Mouse (Mus musculus): Measurements from ENCODE around the gene Chd2. TPM values are rescaled to one million over a fixed set of nuclear protein-coding genes. Genes with fewer than 3 reads are reported as not detected.

Chd2 gene
- polyA plus RNA-seq, 2 experiments = 55.6 to 56.5 TPM

GRCm38 (mm10) chr7:73517432-73518054 lies 24.1 kb downstream of the Chd2 start:
- H3K4me3 ChIP-seq (replicated peaks; ENCODE audit: low read length) = no peak overlapping the region
- no peak for ATAC-seq (ENCODE audit: low FRiP score, low read depth)
- H3K9ac ChIP-seq (ENCODE audit: low read depth, low read length, severe bottlenecking) = no peak overlapping the region
- H3K27me3 ChIP-seq (ENCODE audit: control insufficient read depth, insufficient read depth, low read length) = no peaks in the 10 kb centered on the region
- peaks cover 80% of the 10 kb centered on the region for H3K36me3 ChIP-seq (ENCODE audit: control insufficient read depth, insufficient read depth, low read length)
- no peaks in the 10 kb centered on the region for H3K9me3 ChIP-seq (ENCODE audit: control insufficient read depth, low read length)
- DNase-seq (ENCODE audit: low spot score) = no peak
- no peak for TF ChIP-seq POLR2A (IDR thresholded peaks at IDR 0.05; ENCODE audit: borderline replicate concordance, extremely low read depth, insufficient read depth, insufficient read length)
- 60% methylated on average over 1 of the region's 1 CpGs for WGBS
- H3K4me2 ChIP-seq (replicated peaks; ENCODE audit: low read depth, low read length, severe bottlenecking) = no peak overlapping the region
- H3K4me1 ChIP-seq (ENCODE audit: control insufficient read depth, insufficient read depth, low read length) = peaks cover 3% of the 10 kb centered on the region; the same call in 1 of the 2 replicates
- H3K27ac ChIP-seq (replicated peaks; ENCODE audit: low read depth, low read length) = no peak overlapping the region

GRCm38 (mm10) chr7:73516820-73517219 lies 24.8 kb downstream of the Chd2 start:
- DNase-seq (ENCODE audit: low spot score) = no peak
- TF ChIP-seq POLR2A (IDR thresholded peaks at IDR 0.05; ENCODE audit: borderline replicate concordance, extremely low read depth, insufficient read depth, insufficient read length) = no peak
- Histone ChIP-seq H3K36me3 (ENCODE audit: control insufficient read depth, insufficient read depth, low read length) (peaks cover 80% of the 10 kb centered on the region), H3K27ac (replicated peaks; ENCODE audit: low read depth, low read length) (no peak overlapping the region), H3K27me3 (ENCODE audit: control insufficient read depth, insufficient read depth, low read length) (no peaks in the 10 kb centered on the region), H3K4me3 (replicated peaks; ENCODE audit: low read length) (no peak overlapping the region), H3K4me2 (replicated peaks; ENCODE audit: low read depth, low read length, severe bottlenecking) (no peak overlapping the region), H3K9me3 (ENCODE audit: control insufficient read depth, low read length) (no peaks in the 10 kb centered on the region), H3K4me1 (ENCODE audit: control insufficient read depth, insufficient read depth, low read length) (peaks cover 3% of the 10 kb centered on the region; the same call in 1 of the 2 replicates), H3K9ac (ENCODE audit: low read depth, low read length, severe bottlenecking) (no peak overlapping the region)
- no peak for ATAC-seq (ENCODE audit: low FRiP score, low read depth)
- 78% methylated on average over 5 of the region's 5 CpGs for whole genome bisulfite sequencing

- TF ChIP-seq POLR2A (IDR thresholded peaks at IDR 0.05; ENCODE audit: borderline replicate concordance, extremely low read depth, insufficient read depth, insufficient read length) = no peak
- DNase-seq (ENCODE audit: low spot score) = no peak
- no peak overlapping the region for H3K4me2 ChIP-seq (replicated peaks; ENCODE audit: low read depth, low read length, severe bottlenecking)
- WGBS = 80% methylated on average over 4 of the region's 4 CpGs
- H3K9me3 ChIP-seq (ENCODE audit: control insufficient read depth, low read length) = no peaks in the 10 kb centered on the region
- ATAC-seq (ENCODE audit: low FRiP score, low read depth) = no peak
- H3K4me3 ChIP-seq (replicated peaks; ENCODE audit: low read length) = no peak overlapping the region
- H3K36me3 ChIP-seq (ENCODE audit: control insufficient read depth, insufficient read depth, low read length) = peaks cover 94% of the 10 kb centered on the region
- H3K27ac ChIP-seq (replicated peaks; ENCODE audit: low read depth, low read length) = no peak overlapping the region
- no peaks in the 10 kb centered on the region for H3K27me3 ChIP-seq (ENCODE audit: control insufficient read depth, insufficient read depth, low read length)
- H3K9ac ChIP-seq (ENCODE audit: low read depth, low read length, severe bottlenecking) = no peak overlapping the region
- H3K4me1 ChIP-seq (ENCODE audit: control insufficient read depth, insufficient read depth, low read length) = no peaks in the 10 kb centered on the region
These were observed 27.1 kb downstream of the Chd2 start for GRCm38 (mm10) chr7:73514560-73514959.

GRCm38 (mm10) chr7:73512422-73512821 lies 29.2 kb downstream of the Chd2 start:
- H3K4me1 ChIP-seq (ENCODE audit: control insufficient read depth, insufficient read depth, low read length) = no peaks in the 10 kb centered on the region
- DNase-seq (ENCODE audit: low spot score) (no peak), ATAC-seq (ENCODE audit: low FRiP score, low read depth) (no peak)
- no peak overlapping the region for H3K9ac ChIP-seq (ENCODE audit: low read depth, low read length, severe bottlenecking)
- no peaks in the 10 kb centered on the region for H3K27me3 ChIP-seq (ENCODE audit: control insufficient read depth, insufficient read depth, low read length)
- no peak overlapping the region for H3K27ac ChIP-seq (replicated peaks; ENCODE audit: low read depth, low read length)
- no peak overlapping the region for H3K4me3 ChIP-seq (replicated peaks; ENCODE audit: low read length)
- TF ChIP-seq POLR2A (IDR thresholded peaks at IDR 0.05; ENCODE audit: borderline replicate concordance, extremely low read depth, insufficient read depth, insufficient read length) = no peak
- no peak overlapping the region for H3K4me2 ChIP-seq (replicated peaks; ENCODE audit: low read depth, low read length, severe bottlenecking)
- WGBS = 81% methylated on average over 2 of the region's 2 CpGs
- H3K36me3 ChIP-seq (ENCODE audit: control insufficient read depth, insufficient read depth, low read length) = peaks cover 95% of the 10 kb centered on the region
- no peaks in the 10 kb centered on the region for H3K9me3 ChIP-seq (ENCODE audit: control insufficient read depth, low read length)

- no peak for TF ChIP-seq POLR2A (IDR thresholded peaks at IDR 0.05; ENCODE audit: borderline replicate concordance, extremely low read depth, insufficient read depth, insufficient read length)
- no peak overlapping the region for H3K27ac ChIP-seq (replicated peaks; ENCODE audit: low read depth, low read length)
- ATAC-seq (ENCODE audit: low FRiP score, low read depth) = no peak
- no peaks in the 10 kb centered on the region for H3K9me3 ChIP-seq (ENCODE audit: control insufficient read depth, low read length)
- H3K36me3 ChIP-seq (ENCODE audit: control insufficient read depth, insufficient read depth, low read length) = peaks cover 97% of the 10 kb centered on the region
- H3K9ac ChIP-seq (ENCODE audit: low read depth, low read length, severe bottlenecking) = no peak overlapping the region
- no peak overlapping the region for H3K4me3 ChIP-seq (replicated peaks; ENCODE audit: low read length)
- no peak for DNase-seq (ENCODE audit: low spot score)
- WGBS = 86% methylated on average over 2 of the region's 2 CpGs
- no peak overlapping the region for H3K4me2 ChIP-seq (replicated peaks; ENCODE audit: low read depth, low read length, severe bottlenecking)
- H3K4me1 ChIP-seq (ENCODE audit: control insufficient read depth, insufficient read depth, low read length) = no peaks in the 10 kb centered on the region
- H3K27me3 ChIP-seq (ENCODE audit: control insufficient read depth, insufficient read depth, low read length) = no peaks in the 10 kb centered on the region
These were observed 32.9 kb downstream of the Chd2 start for GRCm38 (mm10) chr7:73508688-73509087.

Data from limb, embryonic 14.5 days (tissue).